Mouse (Mus musculus) kidney, adult 2 months (tissue): ENCODE measurements around the gene Ccl20.

Experiments
- CTCF ChIP-seq: fragments of 200-500 bp; conservative IDR thresholded peaks from 2 replicates; pipeline ENCODE4 v1.5.1; 2011; ENCODE audit warnings: low read depth, mild to moderate bottlenecking, control low read depth, low read length, moderate library complexity, mixed read lengths; ENCODE audit not compliant: insufficient read depth, insufficient read length
- POLR2A ChIP-seq: fragments of 200-500 bp; IDR thresholded peaks from one replicate; pipeline ENCODE4 v1.6.1; 2011; ENCODE audit warnings: low read depth, low read length, control low read depth

DNA sequence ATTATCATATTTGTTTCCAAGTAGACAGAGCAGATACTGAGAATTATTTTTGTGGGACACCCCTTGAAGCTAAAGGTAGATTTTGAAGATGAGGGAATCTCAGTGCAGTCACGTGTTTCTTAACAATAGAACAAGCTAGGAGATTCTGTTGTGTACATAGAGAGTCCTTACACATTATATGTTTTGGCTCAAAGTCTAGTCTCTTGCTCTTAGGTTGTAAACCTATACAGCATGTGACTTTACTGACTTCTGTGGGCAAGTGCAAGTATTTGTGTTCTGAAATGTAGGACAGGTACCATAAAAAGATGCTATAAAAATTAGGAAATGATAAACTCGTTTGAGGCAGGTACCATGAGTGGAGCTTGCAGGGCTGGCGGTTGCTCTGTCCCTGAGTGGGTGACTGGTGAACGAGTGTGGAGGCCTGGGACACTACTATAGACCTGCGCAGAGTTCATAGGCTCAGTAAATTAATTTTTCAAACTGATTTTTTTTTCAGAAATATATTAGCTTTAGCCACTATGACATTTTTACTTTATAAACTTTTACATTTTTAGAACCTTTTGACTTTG lies 9.1 kb upstream of the Ccl20 start:
- no peak for TF ChIP-seq POLR2A
- no peak for TF ChIP-seq CTCF
